Mouse (Mus musculus) activated CD4-positive, CD25-positive, alpha-beta regulatory T cell, adult 4 months (primary cell): ENCODE results near the gene Zzz3. TPM values are rescaled to one million over a fixed set of nuclear protein-coding genes. Genes with fewer than 3 reads are reported as not detected.
"Not testable (repeated sequence)": the region's sequence is repeated elsewhere in the genome, so short reads cannot be mapped to it uniquely, and the experiment has no call there.

Source experiments
- ATAC-seq: one replicate; pipeline ENCODE4 v1.8.0; 2017
- polyA plus RNA-seq, 2 experiments: library from polyadenylated mRNA; unstranded; fragments of 100-300 nt; shearing (Covaris generic); gene quantifications; one replicate each; pipeline ENCODE4 v1.2.1; 2017

Zzz3 gene
- polyA plus RNA-seq, 2 experiments from 2014 or later, result 22.2 to 29.7 TPM

- ATAC-seq, result no peak
Measured at GRCm38 (mm10) chr3:152401964-152402670, 6.8 kb downstream of the Zzz3 start.

GRCm38 (mm10) chr3:152402671-152403066, 7.4 kb downstream of the Zzz3 start:
- ATAC-seq, result no peak

DNA sequence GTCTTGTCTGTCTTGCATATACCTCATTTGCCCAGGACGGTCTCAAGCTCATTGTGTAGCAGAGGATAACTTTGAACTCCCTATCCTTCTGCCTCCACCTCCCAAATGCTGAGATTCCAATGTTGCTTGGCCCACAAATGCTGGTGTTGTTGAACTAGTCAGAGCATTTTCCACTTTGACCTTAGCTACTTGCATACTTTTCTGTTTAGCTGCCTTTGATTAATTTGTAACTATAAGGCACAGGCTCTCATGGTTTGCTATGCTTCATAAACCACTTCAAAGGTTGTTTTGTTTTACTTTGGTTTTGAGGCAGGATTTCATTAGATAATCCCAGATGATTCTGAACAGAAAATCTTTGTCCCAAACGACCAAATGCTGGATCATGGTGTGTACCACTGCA, 8.6 kb downstream of the Zzz3 start:
- no peak for ATAC-seq

DNA sequence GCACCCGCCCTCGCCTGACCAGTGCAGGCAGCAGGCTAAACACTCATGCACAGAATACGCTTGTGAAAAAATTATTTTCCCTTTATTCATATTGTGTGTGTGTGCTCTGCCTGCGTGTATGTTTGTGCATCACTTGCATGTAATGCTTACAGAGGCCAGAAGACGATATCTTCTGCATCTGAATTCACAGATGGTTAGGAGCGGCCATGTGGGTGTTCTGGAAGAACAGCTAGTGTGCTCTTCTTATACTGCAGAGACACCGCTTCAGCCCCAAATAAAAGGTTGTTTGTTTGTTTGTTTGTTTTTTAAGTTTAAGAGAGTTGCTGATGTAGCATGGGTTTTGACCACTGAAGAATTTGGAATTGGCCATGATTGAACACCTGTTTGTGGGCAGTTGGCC, 10.1 kb downstream of the Zzz3 start:
- no peak for ATAC-seq

- ATAC-seq, result peak; percentile 19
Measured at GRCm38 (mm10) chr3:152405978-152406640, 10.8 kb downstream of the Zzz3 start.

DNA sequence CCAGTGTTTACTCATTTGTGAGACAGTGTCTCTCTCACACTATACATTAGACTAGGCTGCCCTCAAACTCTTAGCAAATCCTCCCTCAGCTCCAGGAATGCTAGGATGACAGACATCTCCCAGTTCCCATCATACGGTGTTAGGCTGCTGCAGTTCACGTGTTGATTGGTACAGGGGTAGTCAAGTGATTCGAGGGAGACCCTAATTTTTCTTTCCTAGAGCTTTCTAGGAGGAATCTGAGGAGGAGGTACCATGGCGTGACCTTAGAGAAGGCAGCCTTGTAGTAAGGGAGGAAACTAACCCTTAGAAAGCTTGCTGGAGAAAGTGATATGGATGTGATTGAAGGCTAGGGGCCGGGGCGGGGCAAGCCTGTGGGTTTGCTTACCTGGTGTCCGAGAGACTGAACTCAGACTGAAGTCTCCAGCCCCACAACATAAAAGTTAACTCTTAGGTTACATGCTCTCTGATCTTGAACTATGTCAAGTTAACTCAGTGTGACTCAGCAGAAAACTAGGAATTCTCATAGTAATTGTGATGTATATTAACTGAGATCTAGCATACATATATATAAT, 15.8 kb downstream of the Zzz3 start:
- no peak for ATAC-seq

DNA sequence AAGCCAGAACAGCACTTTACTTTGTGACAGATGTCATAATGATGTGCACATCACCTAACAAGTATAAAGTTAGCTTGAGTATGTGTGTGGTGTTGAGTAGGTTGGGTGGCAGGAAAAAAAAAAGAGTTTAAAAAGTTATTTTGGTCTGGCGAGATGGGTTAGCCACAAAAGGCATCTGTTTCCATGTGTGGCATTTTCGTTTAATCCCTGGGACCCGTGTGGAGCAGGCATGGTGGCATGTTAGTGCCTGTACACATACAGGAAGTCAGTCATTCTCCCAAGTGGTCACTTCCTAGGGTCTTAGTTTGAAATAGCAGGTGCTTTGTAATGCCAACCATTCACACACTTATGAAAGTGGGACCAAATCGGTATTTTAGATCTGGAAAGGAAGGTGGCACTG, 17.1 kb downstream of the Zzz3 start:
- no peak for ATAC-seq

DNA sequence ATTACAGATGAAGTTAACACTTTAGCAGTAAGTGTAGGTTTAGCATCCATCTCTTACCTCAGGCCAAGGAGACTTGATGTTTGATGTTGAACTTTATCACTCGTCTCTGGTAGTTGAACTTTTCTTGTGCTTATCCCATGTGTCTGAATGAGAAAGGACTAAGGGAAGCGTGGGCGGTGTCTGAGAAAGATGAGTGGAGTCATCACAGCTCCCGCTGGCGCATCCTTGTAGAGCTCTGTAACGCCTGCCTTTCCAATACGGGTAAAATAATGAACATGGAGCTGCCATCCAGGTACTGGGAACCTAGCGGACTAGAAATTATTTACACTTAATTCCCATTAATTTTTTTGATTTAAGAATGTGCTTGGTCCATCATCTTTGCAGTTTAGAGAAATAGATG, 33.7 kb downstream of the Zzz3 start:
- no peak for ATAC-seq

DNA sequence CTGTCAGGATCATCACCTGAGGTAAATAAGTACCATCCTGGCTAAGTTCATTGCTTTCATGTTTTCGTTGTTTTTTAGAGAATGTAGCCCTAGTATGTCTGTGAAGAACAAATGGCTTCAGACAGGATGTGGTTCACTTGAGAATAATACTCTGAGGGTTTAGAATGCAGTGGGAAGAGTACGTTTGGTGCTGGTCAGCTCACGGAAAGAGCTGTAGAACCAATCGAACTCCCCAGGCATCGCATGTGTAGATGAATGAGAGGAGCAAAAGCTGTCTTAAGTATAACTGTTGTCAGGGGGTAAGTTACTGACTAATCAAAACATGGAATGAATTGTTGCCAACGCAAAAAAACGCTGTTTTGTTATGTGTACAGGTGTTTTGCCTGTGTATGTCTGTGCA, 37.4 kb downstream of the Zzz3 start:
- peak; percentile 69 for ATAC-seq

- ATAC-seq, result no peak
Measured at GRCm38 (mm10) chr3:152435590-152435989, 40.3 kb downstream of the Zzz3 start.

- no peak for ATAC-seq
Measured at GRCm38 (mm10) chr3:152438068-152438467, 42.8 kb downstream of the Zzz3 start.

GRCm38 (mm10) chr3:152442795-152443194, 47.5 kb downstream of the Zzz3 start:
- peak; percentile 75 for ATAC-seq

GRCm38 (mm10) chr3:152444114-152444513, 48.8 kb downstream of the Zzz3 start:
- peak; percentile 57 for ATAC-seq

- no peak for ATAC-seq
Measured at GRCm38 (mm10) chr3:152446966-152447365, 51.7 kb downstream of the Zzz3 start.

GRCm38 (mm10) chr3:152453163-152453562, 57.9 kb downstream of the Zzz3 start:
- ATAC-seq, result peak; percentile 73

DNA sequence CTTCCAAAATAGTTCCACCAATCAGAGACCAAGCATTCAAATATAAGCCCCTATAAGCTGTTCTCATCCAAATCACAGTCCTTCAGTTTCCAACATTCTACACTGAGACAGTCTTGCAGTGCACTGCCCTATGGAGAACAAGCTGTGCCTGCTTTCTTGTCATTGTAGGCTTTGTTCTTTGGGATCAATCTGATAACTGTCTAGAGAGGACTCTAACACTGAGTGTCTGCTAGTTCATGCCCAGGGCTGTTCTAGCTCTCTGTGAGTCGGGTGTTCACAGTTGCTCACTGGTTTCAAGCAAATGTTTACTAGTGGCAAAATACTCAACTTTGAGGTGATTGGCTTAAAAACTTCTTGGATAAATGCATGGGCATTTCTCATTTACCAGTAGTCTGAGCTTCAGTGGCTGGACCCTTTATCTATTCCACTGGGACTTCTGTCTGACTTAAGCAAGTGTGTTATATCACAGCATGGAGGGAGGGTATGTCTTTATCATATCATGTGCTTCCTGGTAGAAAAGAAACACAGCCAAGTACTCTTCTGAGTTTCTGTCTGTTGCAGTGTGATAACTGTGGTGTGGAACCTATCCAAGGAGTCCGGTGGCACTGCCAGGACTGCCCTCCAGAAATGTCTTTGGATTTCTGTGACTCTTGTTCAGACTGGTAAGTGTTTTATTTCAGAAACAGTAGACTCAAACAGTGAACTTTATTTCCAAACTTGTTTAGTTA, 62.2 kb downstream of the Zzz3 start:
- ATAC-seq, result no peak

- ATAC-seq, result not testable (repeated sequence)
Measured at GRCm38 (mm10) chr3:152458875-152459274, 63.6 kb downstream of the Zzz3 start.

- no peak for ATAC-seq
Measured at GRCm38 (mm10) chr3:152460802-152461201, 65.5 kb downstream of the Zzz3 start.

DNA sequence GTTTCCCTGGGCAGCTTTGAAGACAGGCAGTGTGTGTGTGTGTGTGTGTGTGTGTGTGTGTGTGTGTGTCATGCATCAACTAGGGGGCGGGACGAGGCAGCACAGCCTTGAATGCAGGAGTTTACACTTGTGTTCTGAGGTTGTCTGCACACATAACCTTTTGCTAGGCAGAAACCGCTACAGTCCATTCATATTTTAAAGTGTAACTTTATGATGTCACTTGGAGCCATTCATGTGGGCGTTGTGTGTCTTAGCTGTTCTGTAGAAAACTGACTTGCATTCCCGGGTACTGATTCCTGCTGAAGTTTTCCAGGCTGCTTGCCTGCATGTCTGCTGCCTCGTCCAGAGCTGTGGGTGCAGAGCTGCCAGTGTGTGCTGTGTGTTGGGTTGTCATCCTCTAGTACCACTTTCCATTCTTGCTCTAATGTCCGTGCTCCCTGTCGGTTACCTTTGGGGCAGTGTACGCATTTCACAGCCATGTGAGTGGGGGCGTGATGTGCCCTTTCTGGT, 66.8 kb downstream of the Zzz3 start:
- no peak for ATAC-seq

DNA sequence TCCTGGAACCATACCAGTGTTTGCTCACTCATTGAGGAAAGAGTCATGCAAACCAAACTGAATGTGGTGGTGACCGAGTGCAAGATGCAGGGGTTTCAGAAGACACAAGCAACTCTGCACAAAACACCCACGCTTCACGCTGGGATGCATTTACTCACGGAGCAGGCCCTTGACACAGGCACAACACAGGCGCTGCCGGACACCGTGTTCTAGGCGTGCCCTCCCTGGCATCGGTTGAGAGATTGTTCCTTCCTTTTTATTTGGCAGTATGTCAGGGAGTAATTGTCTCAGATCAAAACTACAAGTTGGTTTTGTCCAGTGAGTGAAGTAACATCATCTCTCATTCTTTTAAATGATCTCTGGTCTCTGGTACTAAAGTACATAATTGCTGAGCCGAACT, 67.6 kb downstream of the Zzz3 start:
- ATAC-seq, result no peak

DNA sequence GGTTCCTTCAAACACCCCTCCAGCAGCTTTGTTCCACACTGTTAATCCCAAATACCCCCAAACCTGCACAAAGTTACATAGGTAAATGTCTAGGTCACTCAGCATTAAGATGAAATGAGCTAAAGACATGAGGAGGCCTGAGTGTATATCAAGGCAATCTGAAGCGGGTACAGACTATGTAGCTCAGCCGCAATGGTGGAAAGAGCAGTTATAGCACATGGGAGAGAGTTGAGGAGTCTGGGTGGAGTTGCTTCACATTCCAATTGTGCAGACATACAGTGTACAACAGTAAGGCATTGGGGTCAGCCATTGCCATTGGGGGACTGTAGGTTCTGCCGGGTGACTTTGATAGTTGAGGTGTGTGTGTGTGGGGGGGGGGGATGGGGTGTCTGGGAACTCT, 69.2 kb downstream of the Zzz3 start:
- no peak for ATAC-seq

GRCm38 (mm10) chr3:152465338-152465737, 70.1 kb downstream of the Zzz3 start:
- ATAC-seq, result no peak

GRCm38 (mm10) chr3:152466849-152467248, 71.6 kb downstream of the Zzz3 start:
- ATAC-seq, result no peak
